Mouse (Mus musculus): Measurements from ENCODE around the gene Med15. TPM values are rescaled to one million over a fixed set of nuclear protein-coding genes. Genes with fewer than 3 reads are reported as not detected.

Med15 gene
- polyA plus RNA-seq, 1 experiment: 105 TPM

DNA sequence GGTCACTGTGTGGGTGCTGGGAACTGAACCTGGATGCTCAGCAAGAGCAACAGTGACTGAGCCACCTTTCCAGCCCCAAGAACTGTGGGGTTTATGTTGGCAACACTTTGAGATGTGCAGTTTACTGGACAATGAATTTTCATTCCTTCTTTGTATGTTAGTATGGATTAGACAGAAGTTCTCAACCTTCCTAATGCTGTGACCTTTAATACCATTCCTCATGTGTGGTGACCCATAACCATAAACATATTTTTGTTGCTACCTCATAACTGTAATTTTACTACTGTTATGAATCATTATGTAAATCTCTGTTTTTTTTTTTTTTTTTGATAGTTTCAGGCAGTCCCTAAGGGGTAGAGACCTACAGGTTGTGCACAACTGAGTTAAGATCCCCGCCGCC, 955 bp upstream of the Med15 start:
- no peak for TF ChIP-seq POLR2A (IDR thresholded peaks at IDR 0.05; ENCODE audit: borderline replicate concordance, low read depth, low read length)
- TF ChIP-seq CTCF (IDR thresholded peaks at IDR 0.05; ENCODE audit: low read depth, low read length): no peak
- no peak overlapping the region for H3K27ac ChIP-seq (ENCODE audit: insufficient read depth, low read depth, low read length)
- no peaks in the 10 kb centered on the region for H3K4me1 ChIP-seq (ENCODE audit: control insufficient read depth, insufficient read depth, low read length)
- H3K4me3 ChIP-seq (ENCODE audit: insufficient read depth, low read length): no peak overlapping the region

DNA sequence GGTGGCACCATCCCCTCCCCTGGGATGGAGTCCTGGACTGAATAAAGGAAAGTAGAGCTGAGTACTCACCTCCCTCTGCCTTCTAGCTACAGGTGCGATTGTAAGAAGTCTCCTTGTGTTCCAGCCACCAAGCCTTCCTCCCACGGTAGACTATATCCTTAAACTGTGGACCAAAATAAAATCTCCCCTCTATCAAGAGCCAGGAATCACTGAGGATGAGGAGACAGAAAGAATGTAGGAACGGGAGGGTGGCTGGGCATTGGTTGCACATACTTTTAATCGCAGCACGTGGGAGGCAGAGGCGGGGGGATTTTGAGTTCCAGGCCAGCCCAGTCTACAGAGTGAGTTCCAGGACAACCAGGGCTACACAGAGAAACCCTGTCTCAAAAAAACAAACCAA, 260 bp downstream of the Med15 start:
- H3K27ac ChIP-seq (ENCODE audit: insufficient read depth, low read depth, low read length): no peak overlapping the region
- H3K4me3 ChIP-seq (ENCODE audit: insufficient read depth, low read length): no peak overlapping the region
- TF ChIP-seq CTCF (IDR thresholded peaks at IDR 0.05; ENCODE audit: low read depth, low read length) (no peak), POLR2A (IDR thresholded peaks at IDR 0.05; ENCODE audit: borderline replicate concordance, low read depth, low read length) (no peak)
- no peaks in the 10 kb centered on the region for H3K4me1 ChIP-seq (ENCODE audit: control insufficient read depth, insufficient read depth, low read length)

DNA sequence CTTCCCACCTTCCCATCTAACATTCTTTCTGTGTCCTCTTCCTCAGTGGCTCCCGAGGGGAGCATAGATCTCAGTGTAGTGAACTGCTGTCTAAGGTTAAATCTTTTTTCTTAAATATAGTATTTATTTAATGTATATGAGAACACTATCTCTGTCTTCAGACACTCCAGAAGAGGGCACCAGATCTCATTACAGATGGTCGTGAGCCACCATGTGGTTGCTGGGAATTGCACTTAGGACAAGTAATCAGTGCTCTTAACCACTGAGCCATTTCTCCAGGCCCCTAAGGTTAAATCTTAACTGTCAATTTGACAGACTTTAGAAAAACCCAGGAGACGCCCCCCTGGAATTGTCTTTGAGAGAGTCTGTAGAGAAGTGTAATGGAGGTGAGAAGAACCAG, 670 bp downstream of the Med15 start:
- no peak for TF ChIP-seq CTCF (IDR thresholded peaks at IDR 0.05; ENCODE audit: low read depth, low read length)
- no peak for TF ChIP-seq POLR2A (IDR thresholded peaks at IDR 0.05; ENCODE audit: borderline replicate concordance, low read depth, low read length)
- no peak overlapping the region for H3K27ac ChIP-seq (ENCODE audit: insufficient read depth, low read depth, low read length)
- peaks cover 1% of the 10 kb centered on the region for H3K4me1 ChIP-seq (ENCODE audit: control insufficient read depth, insufficient read depth, low read length)
- H3K4me3 ChIP-seq (ENCODE audit: insufficient read depth, low read length): no peak overlapping the region

DNA sequence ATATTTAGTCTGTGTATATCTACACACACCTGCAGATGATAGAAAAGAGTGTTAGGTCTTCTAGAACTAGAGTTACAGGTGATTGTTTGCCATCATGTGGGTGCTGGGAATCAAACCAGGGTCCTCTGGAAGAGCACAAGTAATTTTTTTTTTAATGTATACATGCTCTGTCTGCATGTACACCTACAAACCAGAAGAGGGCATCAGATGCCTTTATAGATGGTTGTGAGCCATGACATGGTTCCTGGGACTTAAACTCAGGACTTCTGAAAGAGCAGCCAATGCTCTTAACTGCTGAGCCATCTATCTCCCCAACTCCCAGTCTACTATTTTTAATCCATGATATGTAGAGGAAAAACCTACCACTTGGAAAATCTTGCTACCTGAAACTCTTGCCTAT, 2.7 kb downstream of the Med15 start:
- Histone ChIP-seq H3K4me1 (ENCODE audit: control insufficient read depth, insufficient read depth, low read length) (peaks cover 5% of the 10 kb centered on the region), H3K27ac (ENCODE audit: insufficient read depth, low read depth, low read length) (no peak overlapping the region), H3K4me3 (ENCODE audit: insufficient read depth, low read length) (no peak overlapping the region)
- TF ChIP-seq CTCF (IDR thresholded peaks at IDR 0.05; ENCODE audit: low read depth, low read length): no peak
- no peak for TF ChIP-seq POLR2A (IDR thresholded peaks at IDR 0.05; ENCODE audit: borderline replicate concordance, low read depth, low read length)

GRCm38 (mm10) chr16:17727179-17727861, 5.4 kb downstream of the Med15 start:
- peak overlapping the region; percentile 11; the same call in 1 of the 2 replicates for H3K4me3 ChIP-seq (ENCODE audit: insufficient read depth, low read length)

DNA sequence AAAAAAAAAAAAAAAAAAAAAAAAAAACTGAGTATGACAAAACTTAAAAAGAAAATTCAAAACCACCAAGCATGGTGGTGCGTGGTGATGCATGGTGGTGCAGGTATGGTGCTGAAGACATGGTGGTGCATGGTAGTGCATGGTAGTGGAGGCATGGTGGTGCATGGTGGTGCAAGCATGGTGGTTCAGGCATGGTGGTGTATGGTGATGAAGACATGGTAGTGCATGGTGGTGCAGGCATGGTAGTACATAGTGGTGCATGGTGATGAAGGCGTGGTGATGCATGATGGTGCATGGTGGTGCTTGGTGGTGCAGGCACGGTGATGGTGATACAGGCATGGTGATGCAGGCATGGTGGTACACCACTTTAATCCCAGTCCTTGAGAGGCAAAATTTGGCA, 8.2 kb downstream of the Med15 start:
- TF ChIP-seq CTCF (IDR thresholded peaks at IDR 0.05; ENCODE audit: low read depth, low read length) (no peak), POLR2A (IDR thresholded peaks at IDR 0.05; ENCODE audit: borderline replicate concordance, low read depth, low read length) (no peak)
- no peak overlapping the region for H3K27ac ChIP-seq (ENCODE audit: insufficient read depth, low read depth, low read length)
- H3K4me1 ChIP-seq (ENCODE audit: control insufficient read depth, insufficient read depth, low read length): peaks cover 16% of the 10 kb centered on the region
- no peak overlapping the region for H3K4me3 ChIP-seq (ENCODE audit: insufficient read depth, low read length)

More at GRCm38 (mm10) chr16:17727179-17727861, 5.4 kb downstream of the Med15 start:
- Histone ChIP-seq H3K4me1 (ENCODE audit: control insufficient read depth, insufficient read depth, low read length) (peaks cover 5% of the 10 kb centered on the region), H3K27ac (ENCODE audit: insufficient read depth, low read depth, low read length) (no peak overlapping the region)
- TF ChIP-seq CTCF (IDR thresholded peaks at IDR 0.05; ENCODE audit: low read depth, low read length) (no peak), POLR2A (IDR thresholded peaks at IDR 0.05; ENCODE audit: borderline replicate concordance, low read depth, low read length) (no peak)

- H3K4me1 ChIP-seq (ENCODE audit: control insufficient read depth, insufficient read depth, low read length): peaks cover 19% of the 10 kb centered on the region
- TF ChIP-seq POLR2A (IDR thresholded peaks at IDR 0.05; ENCODE audit: borderline replicate concordance, low read depth, low read length) (no peak), CTCF (IDR thresholded peaks at IDR 0.05; ENCODE audit: low read depth, low read length) (no peak)
- no peak overlapping the region for H3K27ac ChIP-seq (ENCODE audit: insufficient read depth, low read depth, low read length)
- no peak overlapping the region for H3K4me3 ChIP-seq (ENCODE audit: insufficient read depth, low read length)
These were observed 9.4 kb downstream of the Med15 start for GRCm38 (mm10) chr16:17723325-17723626.

DNA sequence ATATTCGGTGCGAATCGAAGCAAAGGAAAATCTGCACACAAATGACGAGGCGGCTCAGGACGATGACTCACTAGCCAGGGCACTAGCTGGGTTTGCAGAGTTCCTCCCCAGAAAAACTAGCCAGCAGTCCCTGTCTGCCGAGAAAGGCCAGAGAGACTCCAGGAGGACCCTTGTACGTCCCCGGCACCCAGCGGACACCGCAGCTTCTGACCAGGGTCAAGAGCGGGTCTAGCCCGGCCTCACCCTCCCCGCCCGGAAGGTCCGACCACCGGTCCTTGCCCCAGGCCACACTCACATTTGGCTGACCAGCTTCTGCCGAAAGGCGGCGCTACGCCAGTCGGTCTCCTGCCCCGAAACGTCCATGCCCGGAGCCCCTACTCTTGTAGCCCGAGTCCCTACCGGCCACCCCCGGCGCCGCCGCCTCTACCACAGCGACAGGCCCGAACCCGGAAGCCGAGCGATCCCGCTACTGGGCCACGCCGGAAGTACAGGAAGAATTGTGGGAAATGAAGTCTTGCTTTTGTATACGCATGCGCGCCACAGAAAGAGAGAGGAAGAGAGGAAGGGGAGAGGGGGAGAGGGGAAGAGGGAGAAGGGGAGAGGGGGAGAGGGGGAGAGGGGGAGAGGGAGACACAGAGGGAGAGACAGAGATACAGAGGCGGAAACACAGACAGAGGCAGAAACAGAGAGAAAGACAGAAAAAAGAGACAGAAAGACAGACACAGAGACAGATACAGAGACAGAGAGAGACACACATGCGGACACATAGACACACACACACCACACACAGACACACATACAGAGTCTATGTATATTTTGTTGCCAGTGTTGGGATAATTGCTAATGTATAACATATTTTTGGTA, 10.0 kb downstream of the Med15 start:
- TF ChIP-seq CTCF (IDR thresholded peaks at IDR 0.05; ENCODE audit: low read depth, low read length) (no peak), POLR2A (IDR thresholded peaks at IDR 0.05; ENCODE audit: borderline replicate concordance, low read depth, low read length) (no peak)
- H3K4me1 ChIP-seq (ENCODE audit: control insufficient read depth, insufficient read depth, low read length): peaks cover 19% of the 10 kb centered on the region
- H3K27ac ChIP-seq (ENCODE audit: insufficient read depth, low read depth, low read length): peak overlapping the region; percentile 79
- peak overlapping the region; percentile 77 for H3K4me3 ChIP-seq (ENCODE audit: insufficient read depth, low read length)

DNA sequence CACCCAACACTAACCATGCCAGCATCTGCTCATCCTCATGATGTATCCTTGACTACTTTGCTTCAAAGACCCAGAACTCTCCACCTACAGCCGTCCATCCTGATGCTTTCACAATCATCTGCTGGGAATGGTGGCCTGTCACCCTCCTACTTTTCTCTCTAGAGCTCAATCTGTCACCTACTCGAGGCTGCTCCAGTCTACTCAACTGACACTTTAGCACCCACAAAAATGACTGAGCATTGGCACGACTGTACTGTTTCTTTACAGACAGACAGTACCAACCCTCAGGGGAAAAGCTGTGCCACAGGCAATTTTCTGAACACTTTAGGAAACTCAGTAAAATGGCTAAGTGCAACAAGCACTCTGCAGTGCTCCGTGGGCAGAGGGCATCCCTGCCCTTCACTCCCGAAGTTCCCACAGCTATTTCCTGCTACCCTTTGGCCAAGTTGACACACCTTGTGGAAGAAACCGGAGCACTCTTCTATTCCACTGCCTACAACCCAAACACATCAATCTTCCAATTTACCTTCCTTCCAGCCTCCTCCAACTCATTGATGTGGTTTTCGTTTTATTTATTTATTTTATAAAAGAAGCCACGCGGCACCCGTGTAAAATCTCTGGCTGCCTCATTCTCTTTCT, 10.8 kb downstream of the Med15 start:
- Histone ChIP-seq H3K27ac (ENCODE audit: insufficient read depth, low read depth, low read length) (peak overlapping the region; percentile 79), H3K4me1 (ENCODE audit: control insufficient read depth, insufficient read depth, low read length) (peaks cover 17% of the 10 kb centered on the region), H3K4me3 (ENCODE audit: insufficient read depth, low read length) (peak overlapping the region; percentile 77)
- TF ChIP-seq CTCF (IDR thresholded peaks at IDR 0.05; ENCODE audit: low read depth, low read length) (no peak), POLR2A (IDR thresholded peaks at IDR 0.05; ENCODE audit: borderline replicate concordance, low read depth, low read length) (no peak)

All from bone marrow macrophage, adult 2 months (primary cell).